Mouse (Mus musculus): ENCODE results near the gene Kars.

The Kars gene

GRCm38 (mm10) chr8:111978147-111978546 is 33.0 kb downstream of the Kars start:
- DNase-seq: no peak

GRCm38 (mm10) chr8:111976326-111976725 is 34.8 kb downstream of the Kars start:
- DNase-seq: no peak

- no peak for DNase-seq
These were observed 35.4 kb downstream of the Kars start for GRCm38 (mm10) chr8:111975706-111976105.

GRCm38 (mm10) chr8:111974138-111974537 is 37.0 kb downstream of the Kars start:
- no peak for DNase-seq

GRCm38 (mm10) chr8:111968991-111969390 is 42.1 kb downstream of the Kars start:
- no peak for DNase-seq

- DNase-seq: no peak
These were observed 42.6 kb downstream of the Kars start for GRCm38 (mm10) chr8:111968541-111968940.

GRCm38 (mm10) chr8:111967246-111967870 is 43.8 kb downstream of the Kars start:
- no peak for DNase-seq

GRCm38 (mm10) chr8:111964849-111965561 is 46.1 kb downstream of the Kars start:
- peak in 1 of 2 experiments; percentile 27 for DNase-seq

- DNase-seq: no peak
These were observed 46.8 kb downstream of the Kars start for GRCm38 (mm10) chr8:111964351-111964750.

- no peak for DNase-seq
These were observed 47.6 kb downstream of the Kars start for GRCm38 (mm10) chr8:111963546-111963945.

GRCm38 (mm10) chr8:111963091-111963490 is 48.0 kb downstream of the Kars start:
- DNase-seq: no peak

GRCm38 (mm10) chr8:111962589-111962988 is 48.5 kb downstream of the Kars start:
- no peak for DNase-seq

GRCm38 (mm10) chr8:111961330-111961729 is 49.8 kb downstream of the Kars start:
- DNase-seq: no peak

- no peak for DNase-seq
These were observed 50.4 kb downstream of the Kars start for GRCm38 (mm10) chr8:111960591-111961321.

GRCm38 (mm10) chr8:111957231-111957630 is 53.9 kb downstream of the Kars start:
- DNase-seq: peak; percentile 45 to 48

GRCm38 (mm10) chr8:111955879-111956278 is 55.2 kb downstream of the Kars start:
- DNase-seq: no peak

- no peak for DNase-seq
These were observed 56.1 kb downstream of the Kars start for GRCm38 (mm10) chr8:111954844-111955594.

- DNase-seq: peak; percentile 66 to 76
These were observed 59.2 kb downstream of the Kars start for GRCm38 (mm10) chr8:111951936-111952335.

- no peak for DNase-seq
These were observed 59.8 kb downstream of the Kars start for GRCm38 (mm10) chr8:111951317-111951716.

GRCm38 (mm10) chr8:111950846-111951245 is 60.3 kb downstream of the Kars start:
- DNase-seq: no peak

GRCm38 (mm10) chr8:111947954-111948353 is 63.2 kb downstream of the Kars start:
- DNase-seq: peak; percentile 65 to 68

GRCm38 (mm10) chr8:111947144-111947543 is 64.0 kb downstream of the Kars start:
- no peak for DNase-seq

GRCm38 (mm10) chr8:111943544-111943943 is 67.6 kb downstream of the Kars start:
- DNase-seq: no peak

Measured in cerebellum, postnatal 36 days (tissue).